Mouse (Mus musculus): Measurements from ENCODE around the gene Pomgnt1. TPM values are rescaled to one million over a fixed set of nuclear protein-coding genes. Genes with fewer than 3 reads are reported as not detected.

The Pomgnt1 gene
- polyA plus RNA-seq, 1 experiment from 2014 or later: 61.4 TPM

DNA sequence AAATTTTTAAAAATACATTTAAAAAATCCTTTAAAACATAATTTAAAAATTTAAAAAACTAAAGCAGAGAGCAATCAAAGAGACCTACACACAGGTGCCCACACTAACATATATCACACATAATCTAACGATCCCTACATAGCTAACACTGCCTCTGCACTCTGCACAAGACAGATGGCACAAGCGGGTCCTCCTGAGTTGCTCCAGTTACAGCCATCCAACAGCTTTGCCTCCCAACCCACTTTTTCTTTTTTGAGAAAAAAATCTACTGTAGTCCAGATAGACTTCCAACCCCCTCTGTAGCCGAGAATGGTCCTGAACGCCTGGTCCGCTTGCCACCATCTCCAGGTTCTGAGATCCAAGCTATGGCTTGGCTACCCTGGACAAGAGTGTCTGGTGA lies 18.4 kb upstream of the Pomgnt1 start:
- DNase-seq (ENCODE audit: low spot score): no peak
- Histone ChIP-seq H3K9me3 (no peaks in the 10 kb centered on the region), H3K27ac (replicated peaks) (no peak overlapping the region), H3K4me3 (no peak overlapping the region), H3K27me3 (replicated peaks; ENCODE audit: low read depth, poor library complexity, severe bottlenecking) (no peaks in the 10 kb centered on the region), H3K36me3 (replicated peaks) (peaks cover 95% of the 10 kb centered on the region), H3K4me1 (no peaks in the 10 kb centered on the region)
- WGBS: 96% methylated on average over 5 of the region's 5 CpGs

GRCm38 (mm10) chr4:116110695-116111094 lies 12.9 kb upstream of the Pomgnt1 start:
- DNase-seq (ENCODE audit: low spot score): no peak
- Histone ChIP-seq H3K4me3 (no peak overlapping the region), H3K27me3 (replicated peaks; ENCODE audit: low read depth, poor library complexity, severe bottlenecking) (no peaks in the 10 kb centered on the region), H3K9me3 (no peaks in the 10 kb centered on the region), H3K4me1 (no peaks in the 10 kb centered on the region), H3K27ac (replicated peaks) (no peak overlapping the region), H3K36me3 (replicated peaks) (peaks cover 91% of the 10 kb centered on the region)
- 95% methylated on average over 6 of the region's 6 CpGs for WGBS

DNA sequence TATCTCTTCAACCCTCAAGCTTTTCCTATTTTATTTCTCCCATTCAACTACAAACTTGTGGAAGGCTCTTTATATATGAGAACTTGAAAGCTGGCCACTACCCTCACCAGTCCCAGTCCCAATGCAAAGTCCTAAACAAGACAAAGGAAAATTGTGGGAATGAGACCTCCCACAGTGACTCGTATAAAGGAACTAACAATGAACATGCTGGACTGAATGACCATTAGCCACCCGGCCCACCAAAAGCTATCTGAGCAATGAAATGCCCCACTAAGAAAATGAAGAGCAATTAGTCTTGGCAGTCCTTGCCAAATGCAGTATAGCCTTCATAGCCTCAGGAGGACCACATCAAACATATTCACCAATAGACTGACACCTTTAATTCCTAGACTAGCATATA lies 12.2 kb upstream of the Pomgnt1 start:
- 84% methylated on average over 2 of the region's 2 CpGs for WGBS
- DNase-seq (ENCODE audit: low spot score): no peak
- Histone ChIP-seq H3K27ac (replicated peaks) (no peak overlapping the region), H3K4me3 (no peak overlapping the region), H3K4me1 (no peaks in the 10 kb centered on the region), H3K36me3 (replicated peaks) (peaks cover 94% of the 10 kb centered on the region), H3K9me3 (no peaks in the 10 kb centered on the region), H3K27me3 (replicated peaks; ENCODE audit: low read depth, poor library complexity, severe bottlenecking) (no peaks in the 10 kb centered on the region)

- peak overlapping the region; percentile 80 for H3K4me3 ChIP-seq
- 1% methylated on average over 1 of the region's 1 CpGs for WGBS
- no peak for DNase-seq (ENCODE audit: low spot score)
- H3K9me3 ChIP-seq: no peaks in the 10 kb centered on the region
- peaks cover 27% of the 10 kb centered on the region for H3K4me1 ChIP-seq
- H3K27ac ChIP-seq (replicated peaks): peak overlapping the region; percentile 82
- H3K27me3 ChIP-seq (replicated peaks; ENCODE audit: low read depth, poor library complexity, severe bottlenecking): no peaks in the 10 kb centered on the region
- H3K36me3 ChIP-seq (replicated peaks): peaks cover 35% of the 10 kb centered on the region
Observed at GRCm38 (mm10) chr4:116122762-116123161, 878 bp upstream of the Pomgnt1 start.

- no peak overlapping the region for H3K4me3 ChIP-seq
- no peaks in the 10 kb centered on the region for H3K27me3 ChIP-seq (replicated peaks; ENCODE audit: low read depth, poor library complexity, severe bottlenecking)
- 97% methylated on average over 4 of the region's 4 CpGs for WGBS
- peaks cover 27% of the 10 kb centered on the region for H3K4me1 ChIP-seq
- H3K9me3 ChIP-seq: no peaks in the 10 kb centered on the region
- no peak for DNase-seq (ENCODE audit: low spot score)
- peaks cover 15% of the 10 kb centered on the region for H3K36me3 ChIP-seq (replicated peaks)
- H3K27ac ChIP-seq (replicated peaks): no peak overlapping the region
Observed at GRCm38 (mm10) chr4:116125803-116126386, 2.3 kb downstream of the Pomgnt1 start.

GRCm38 (mm10) chr4:116127956-116128355 lies 4.3 kb downstream of the Pomgnt1 start:
- Histone ChIP-seq H3K27ac (replicated peaks) (no peak overlapping the region), H3K4me3 (no peak overlapping the region), H3K36me3 (replicated peaks) (peaks cover 16% of the 10 kb centered on the region), H3K9me3 (no peaks in the 10 kb centered on the region), H3K4me1 (peaks cover 20% of the 10 kb centered on the region), H3K27me3 (replicated peaks; ENCODE audit: low read depth, poor library complexity, severe bottlenecking) (no peaks in the 10 kb centered on the region)
- WGBS: 77% methylated on average over 6 of the region's 6 CpGs
- no peak for DNase-seq (ENCODE audit: low spot score)

DNA sequence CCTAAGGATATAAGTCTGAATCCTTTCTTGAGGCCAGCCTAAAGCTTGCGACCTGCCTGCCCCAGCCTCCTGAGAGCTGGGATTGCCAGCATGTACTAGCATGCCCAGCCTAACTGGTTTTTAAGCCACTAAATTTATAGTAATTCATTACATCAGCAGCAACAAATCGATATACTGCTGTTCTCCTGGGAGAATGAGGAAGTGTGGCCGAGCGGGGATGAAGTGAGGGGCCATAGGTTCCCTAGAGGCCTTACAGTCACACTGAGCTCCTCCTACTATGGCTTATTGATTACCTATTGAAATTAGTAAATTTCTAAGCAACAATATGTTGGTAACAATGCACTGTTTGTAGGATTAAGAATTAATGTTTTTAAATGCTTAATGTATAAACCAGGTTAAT lies 9.5 kb downstream of the Pomgnt1 start:
- DNase-seq (ENCODE audit: low spot score): no peak
- Histone ChIP-seq H3K4me3 (no peak overlapping the region), H3K27me3 (replicated peaks; ENCODE audit: low read depth, poor library complexity, severe bottlenecking) (no peaks in the 10 kb centered on the region), H3K36me3 (replicated peaks) (peaks cover 16% of the 10 kb centered on the region), H3K4me1 (peaks cover 8% of the 10 kb centered on the region; the same call in 1 of the 2 replicates), H3K9me3 (no peaks in the 10 kb centered on the region), H3K27ac (replicated peaks) (no peak overlapping the region)
- WGBS: 88% methylated on average over 4 of the region's 4 CpGs

- Histone ChIP-seq H3K27ac (replicated peaks) (no peak overlapping the region), H3K9me3 (no peaks in the 10 kb centered on the region), H3K4me1 (peaks cover 8% of the 10 kb centered on the region; the same call in 1 of the 2 replicates), H3K36me3 (replicated peaks) (peaks cover 16% of the 10 kb centered on the region), H3K27me3 (replicated peaks; ENCODE audit: low read depth, poor library complexity, severe bottlenecking) (no peaks in the 10 kb centered on the region), H3K4me3 (no peak overlapping the region)
- 52% methylated on average over 2 of the region's 2 CpGs for WGBS
- DNase-seq (ENCODE audit: low spot score): no peak
Observed at GRCm38 (mm10) chr4:116134990-116135389, 11.3 kb downstream of the Pomgnt1 start.

DNA sequence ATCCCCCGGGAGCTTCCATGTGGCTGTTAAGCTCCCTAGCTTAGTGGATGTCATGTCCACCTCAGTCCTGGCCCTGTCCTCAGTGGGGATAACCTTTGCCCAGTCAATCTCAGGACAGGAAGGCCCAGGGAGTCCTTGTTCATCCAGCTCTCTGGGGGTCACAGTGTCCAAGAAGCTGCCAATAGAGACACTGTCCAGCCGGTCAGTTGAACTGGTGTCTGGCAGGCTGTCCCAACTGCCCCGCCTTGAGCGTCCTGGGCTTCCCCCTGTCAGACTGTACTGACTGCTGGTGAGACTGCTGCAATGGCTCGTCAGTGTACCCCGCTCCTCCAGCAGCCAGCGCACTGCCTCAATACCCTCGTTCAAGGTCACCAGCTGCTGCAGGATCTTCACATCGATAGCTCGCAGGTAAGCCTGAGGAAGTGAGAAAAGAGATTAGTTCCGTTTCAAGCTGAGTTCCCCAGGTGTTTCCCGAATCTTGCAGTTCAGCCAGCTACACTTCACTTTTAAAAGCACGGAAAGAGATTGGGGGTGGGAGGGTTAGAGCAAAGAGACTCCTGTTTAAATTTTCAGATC lies 13.9 kb downstream of the Pomgnt1 start:
- Histone ChIP-seq H3K4me1 (peaks cover 8% of the 10 kb centered on the region; the same call in 1 of the 2 replicates), H3K36me3 (replicated peaks) (no peaks in the 10 kb centered on the region), H3K4me3 (no peak overlapping the region), H3K9me3 (no peaks in the 10 kb centered on the region), H3K27me3 (replicated peaks; ENCODE audit: low read depth, poor library complexity, severe bottlenecking) (peaks cover 12% of the 10 kb centered on the region), H3K27ac (replicated peaks) (no peak overlapping the region)
- no peak for DNase-seq (ENCODE audit: low spot score)
- WGBS: 53% methylated on average over 13 of the region's 13 CpGs

DNA sequence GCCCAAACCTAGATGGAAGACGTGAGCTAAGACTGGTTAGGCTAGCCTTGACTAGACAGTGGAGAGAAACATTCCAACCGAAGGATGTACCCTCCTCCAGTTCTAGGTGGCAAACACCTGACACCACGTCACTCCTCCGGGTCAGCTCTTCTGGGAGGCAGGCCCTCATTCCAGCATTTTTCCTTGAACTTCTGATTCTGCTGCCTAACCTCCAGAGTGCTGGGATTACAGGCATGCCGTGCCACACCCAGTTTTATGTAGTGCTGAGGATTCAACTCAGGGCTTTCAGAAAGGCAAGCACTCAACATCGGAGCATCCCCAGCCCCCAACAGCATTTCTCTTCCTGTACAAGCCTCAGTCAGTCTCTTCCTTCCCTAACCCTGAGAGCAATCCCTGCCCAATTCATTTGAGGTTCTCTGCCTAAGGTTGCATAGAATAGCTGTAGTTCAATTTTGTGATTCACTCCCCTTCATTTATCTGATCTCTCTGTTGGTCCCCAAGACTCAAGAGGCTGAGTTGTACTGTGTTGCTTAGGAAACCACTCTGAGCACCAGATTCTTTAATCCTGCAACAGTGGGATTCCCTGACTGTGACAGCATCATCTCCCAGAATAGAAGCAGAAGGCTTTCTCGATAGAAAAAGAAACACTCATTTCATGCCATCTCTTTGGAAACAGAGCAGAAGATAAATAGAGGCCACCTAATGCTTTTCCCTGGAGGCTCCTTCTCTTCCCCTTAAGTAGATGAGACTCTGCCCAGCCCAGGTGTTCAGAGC lies 17.3 kb downstream of the Pomgnt1 start:
- WGBS: 85% methylated on average over 7 of the region's 7 CpGs
- Histone ChIP-seq H3K36me3 (replicated peaks) (no peaks in the 10 kb centered on the region), H3K27ac (replicated peaks) (no peak overlapping the region), H3K4me1 (peaks cover 25% of the 10 kb centered on the region), H3K4me3 (no peak overlapping the region), H3K27me3 (replicated peaks; ENCODE audit: low read depth, poor library complexity, severe bottlenecking) (peaks cover 37% of the 10 kb centered on the region), H3K9me3 (no peaks in the 10 kb centered on the region)
- no peak for DNase-seq (ENCODE audit: low spot score)

DNA sequence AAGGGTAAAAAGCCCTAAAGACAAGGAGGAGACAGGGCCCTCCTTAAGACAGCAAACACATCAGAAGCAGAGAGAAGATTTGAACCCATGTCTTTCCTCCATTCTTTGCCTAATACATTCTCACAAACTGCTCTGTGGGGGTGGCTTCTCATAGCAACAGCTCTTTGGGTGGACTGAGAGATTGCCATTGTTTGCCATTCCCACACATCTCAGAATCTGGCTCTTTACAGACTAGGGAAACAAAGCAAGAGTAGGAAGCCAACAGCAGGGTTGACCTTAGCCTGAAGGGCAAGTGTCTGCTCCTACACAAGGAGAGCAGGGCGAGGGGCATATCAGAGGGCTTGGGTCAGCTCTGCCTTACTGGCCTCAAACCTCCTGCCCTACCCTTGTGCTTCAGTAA lies 18.1 kb downstream of the Pomgnt1 start:
- H3K4me3 ChIP-seq: no peak overlapping the region
- no peaks in the 10 kb centered on the region for H3K36me3 ChIP-seq (replicated peaks)
- H3K9me3 ChIP-seq: no peaks in the 10 kb centered on the region
- WGBS: 71% methylated on average over 1 of the region's 1 CpGs
- DNase-seq (ENCODE audit: low spot score): no peak
- peaks cover 25% of the 10 kb centered on the region for H3K4me1 ChIP-seq
- no peak overlapping the region for H3K27ac ChIP-seq (replicated peaks)
- peaks cover 37% of the 10 kb centered on the region for H3K27me3 ChIP-seq (replicated peaks; ENCODE audit: low read depth, poor library complexity, severe bottlenecking)

- Histone ChIP-seq H3K27me3 (replicated peaks; ENCODE audit: low read depth, poor library complexity, severe bottlenecking) (peaks cover 37% of the 10 kb centered on the region), H3K36me3 (replicated peaks) (no peaks in the 10 kb centered on the region), H3K9me3 (peaks cover 2% of the 10 kb centered on the region; the same call in 1 of the 2 replicates), H3K4me3 (no peak overlapping the region), H3K4me1 (peaks cover 24% of the 10 kb centered on the region), H3K27ac (replicated peaks) (no peak overlapping the region)
- no peak for DNase-seq (ENCODE audit: low spot score)
- WGBS: 82% methylated on average over 7 of the region's 7 CpGs
Observed at GRCm38 (mm10) chr4:116142269-116142668, 18.6 kb downstream of the Pomgnt1 start.
